Mouse (Mus musculus) thymus, postnatal 0 days (tissue): ENCODE measurements around the gene Cbfa2t2. TPM values are rescaled to one million over a fixed set of nuclear protein-coding genes. Genes with fewer than 3 reads are reported as not detected.
"Not testable (repeated sequence)": the region's sequence is repeated elsewhere in the genome, so short reads cannot be mapped to it uniquely, and the experiment has no call there.

Experiments used
- DNase-seq: peaks from one replicate; pipeline ENCODE4 v3.0.0-alpha.2; 2015; ENCODE audit warnings: low spot score
- polyA plus RNA-seq: library from polyadenylated mRNA; unstranded; fragments of >200 nt; fragmentation: Nextera tagmentation; extraction: Ambion mirVana; gene quantifications from 2 replicates; pipeline ENCODE4 v1.2.1, GENCODE M21; 2015

Cbfa2t2 gene
- polyA plus RNA-seq, 1 experiment from 2014 or later: 25.4 TPM

DNA sequence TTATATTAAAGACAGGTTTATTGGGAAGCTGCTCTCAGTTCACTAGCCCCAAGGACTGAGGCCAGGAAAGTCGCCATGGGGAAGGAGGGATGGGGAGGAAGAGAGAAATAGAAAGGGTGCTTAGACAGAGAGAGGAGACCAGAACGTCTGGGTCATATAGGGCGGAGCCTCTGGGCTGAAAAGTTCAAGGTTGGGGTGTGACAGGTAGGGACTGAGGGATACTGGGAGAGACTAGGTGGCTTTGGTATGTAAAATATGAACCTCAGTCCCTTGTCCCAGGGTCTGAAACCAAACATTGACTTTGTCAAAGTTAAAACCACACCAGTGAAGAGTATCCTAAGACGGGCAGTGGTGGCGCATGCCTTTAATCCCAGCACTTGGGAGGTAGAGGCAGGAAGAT lies 30.9 kb downstream of the Cbfa2t2 start:
- no peak for DNase-seq

DNA sequence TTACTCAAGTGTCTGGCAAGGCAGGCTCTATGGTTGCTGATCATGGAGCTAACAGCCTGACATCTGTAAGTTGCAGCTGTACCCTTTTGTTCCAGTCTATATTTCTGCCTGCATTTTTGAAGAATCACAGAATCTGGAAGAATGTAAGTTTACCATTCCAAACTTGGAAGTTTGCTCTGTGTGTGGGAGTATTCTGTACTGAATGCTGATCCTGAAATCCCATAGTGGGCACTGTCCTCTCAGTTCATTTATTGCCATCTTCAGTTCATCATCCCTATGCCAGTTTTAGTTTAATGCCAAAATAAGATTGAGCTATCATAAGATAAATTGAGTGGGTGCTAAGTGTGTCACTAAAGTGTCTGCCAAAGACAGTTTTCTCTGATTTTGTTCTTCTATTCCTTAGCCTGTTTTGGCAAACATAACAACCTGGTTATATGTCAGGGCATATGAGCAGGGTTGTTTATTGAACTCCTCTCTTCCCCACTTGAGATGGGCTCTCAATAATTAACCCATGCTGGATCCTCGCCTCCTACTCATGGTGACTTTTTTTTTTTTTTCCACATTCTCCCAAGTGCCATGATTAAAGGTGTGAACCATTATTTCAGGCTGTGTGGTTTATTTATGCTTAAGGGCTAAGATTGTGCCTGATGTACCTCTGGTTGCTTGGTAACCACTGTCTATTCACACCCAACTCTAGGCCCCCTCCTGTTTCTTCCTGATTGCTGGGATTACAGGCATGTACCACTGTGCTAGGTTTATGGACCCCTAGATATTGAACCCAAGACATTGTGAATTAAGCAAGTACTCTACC lies 38.2 kb downstream of the Cbfa2t2 start:
- DNase-seq: no peak

DNA sequence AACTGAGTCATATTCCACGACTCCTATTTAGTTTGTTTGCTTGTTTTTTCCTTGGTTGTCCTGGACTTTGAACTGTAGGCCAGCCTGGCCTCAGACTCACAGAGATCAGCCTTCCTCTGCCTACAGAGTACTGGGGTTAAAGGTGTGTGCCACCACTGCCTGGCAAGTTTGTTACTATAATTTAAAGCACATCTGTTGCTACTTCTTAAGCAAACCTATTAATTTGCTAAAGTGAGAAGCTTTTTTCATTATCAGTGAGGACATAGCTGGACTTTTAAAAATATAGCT lies 38.7 kb downstream of the Cbfa2t2 start:
- DNase-seq: no peak

DNA sequence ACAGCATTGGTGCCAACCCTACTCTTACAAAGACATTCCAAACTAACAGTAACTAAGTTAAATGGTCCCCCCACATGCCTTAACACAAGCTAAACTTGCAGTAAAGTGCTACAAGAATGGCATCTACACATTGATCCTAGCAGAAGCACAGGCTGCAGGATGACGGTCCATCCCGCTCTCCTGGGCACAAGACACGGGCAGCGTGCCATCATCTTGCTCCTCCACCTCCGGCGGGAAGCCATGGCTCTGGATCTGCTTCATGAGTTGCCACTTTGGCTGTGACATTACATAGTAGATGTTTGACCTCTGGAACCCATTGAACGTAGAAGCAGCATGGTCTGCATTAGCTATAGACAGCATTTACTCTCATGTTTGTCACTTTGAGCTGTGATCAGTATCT lies 39.6 kb downstream of the Cbfa2t2 start:
- DNase-seq: no peak

DNA sequence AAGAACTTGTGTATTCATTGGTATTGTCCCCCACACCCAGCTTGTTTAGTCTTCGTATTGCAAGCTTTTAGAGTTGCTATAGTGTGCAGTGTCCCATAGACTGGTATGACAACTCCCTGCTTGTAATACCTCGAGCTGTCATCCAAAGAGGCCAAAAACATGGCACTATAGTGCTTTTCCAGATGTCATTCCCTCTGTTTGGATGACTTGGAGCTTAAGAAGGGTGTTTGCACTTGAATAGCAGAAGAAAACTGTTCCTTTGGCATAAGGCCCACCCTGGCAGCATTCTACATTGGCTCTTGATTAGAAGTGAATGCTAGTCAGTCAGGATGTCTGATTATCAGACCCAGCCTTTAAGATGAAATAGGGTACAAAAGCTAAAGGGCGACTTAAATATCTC lies 40.7 kb downstream of the Cbfa2t2 start:
- DNase-seq: no peak

DNA sequence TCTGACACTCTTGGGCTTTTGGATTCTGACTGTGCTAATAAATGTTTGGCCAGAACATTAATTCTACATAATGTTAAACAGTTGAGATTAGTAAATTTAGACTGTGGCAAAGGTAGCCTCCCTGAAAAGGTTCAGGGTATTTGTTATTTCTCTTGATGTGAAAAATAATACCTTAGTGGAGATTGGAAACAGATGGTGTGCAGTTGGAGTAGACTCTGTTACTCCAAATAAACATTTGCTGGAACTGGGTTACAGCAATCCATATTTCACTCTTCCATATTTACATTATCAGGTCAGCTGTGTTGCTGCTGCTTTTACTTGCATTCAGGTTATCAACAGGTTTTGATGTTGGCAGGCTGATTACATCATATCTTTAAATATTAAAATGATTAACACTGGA lies 55.5 kb downstream of the Cbfa2t2 start:
- no peak for DNase-seq

DNA sequence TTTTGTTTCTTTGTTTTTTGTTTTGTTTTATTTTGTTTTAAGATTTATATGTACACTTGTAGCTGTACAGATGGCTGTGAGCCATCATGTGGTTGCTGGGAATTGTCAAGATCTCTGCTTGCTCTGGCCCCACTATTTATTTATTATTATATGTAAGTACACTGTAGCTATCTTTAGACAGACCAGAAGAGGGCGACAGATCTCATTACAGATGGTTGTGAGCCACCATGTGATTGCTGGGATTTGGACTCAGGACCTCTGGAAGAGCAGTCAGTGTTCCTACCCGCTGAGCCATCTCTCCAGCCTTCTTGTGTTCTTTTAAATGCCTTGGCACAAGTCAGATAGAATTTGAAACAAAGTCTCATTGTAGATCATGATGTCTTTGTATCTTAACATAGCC lies 57.3 kb downstream of the Cbfa2t2 start:
- DNase-seq: not testable (repeated sequence)

DNA sequence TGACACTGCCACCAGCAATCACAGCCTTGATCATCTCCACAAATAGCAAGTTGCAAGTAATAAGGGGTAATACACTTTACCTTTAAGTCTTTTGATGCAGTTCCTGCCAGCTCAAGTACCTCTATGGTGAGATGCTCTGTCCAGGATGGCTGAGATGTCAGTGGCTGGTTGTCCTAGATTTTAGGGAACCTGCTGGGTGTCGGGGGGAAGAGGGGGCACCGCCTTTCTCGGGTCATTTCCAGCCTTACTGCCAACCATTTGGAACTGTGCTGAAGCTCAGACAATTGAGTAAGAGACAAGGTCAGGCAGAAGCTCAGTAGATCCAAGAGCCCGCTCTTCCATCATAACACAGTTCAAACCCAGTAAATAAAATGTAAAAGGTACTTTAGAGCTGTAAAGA lies 58.7 kb downstream of the Cbfa2t2 start:
- no peak for DNase-seq

DNA sequence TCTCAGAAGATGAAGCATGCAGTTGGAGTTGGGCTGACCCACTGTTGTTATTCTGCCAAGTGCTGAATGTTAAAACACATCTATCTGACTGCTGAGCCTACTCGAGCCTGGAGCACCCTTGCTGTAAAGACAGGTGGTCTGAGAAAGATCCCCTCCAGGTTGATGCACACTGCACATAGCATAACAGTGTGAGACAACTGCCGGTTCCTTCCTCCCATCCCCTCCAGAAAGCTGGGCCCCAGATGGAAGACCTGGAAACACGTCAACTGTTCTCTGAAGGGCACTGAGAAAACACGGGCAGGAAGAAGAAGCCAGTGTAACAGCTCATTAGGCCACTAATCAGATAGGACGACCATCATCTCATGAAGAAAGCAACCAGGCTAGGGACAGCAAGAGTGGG lies 62.3 kb downstream of the Cbfa2t2 start:
- no peak for DNase-seq

DNA sequence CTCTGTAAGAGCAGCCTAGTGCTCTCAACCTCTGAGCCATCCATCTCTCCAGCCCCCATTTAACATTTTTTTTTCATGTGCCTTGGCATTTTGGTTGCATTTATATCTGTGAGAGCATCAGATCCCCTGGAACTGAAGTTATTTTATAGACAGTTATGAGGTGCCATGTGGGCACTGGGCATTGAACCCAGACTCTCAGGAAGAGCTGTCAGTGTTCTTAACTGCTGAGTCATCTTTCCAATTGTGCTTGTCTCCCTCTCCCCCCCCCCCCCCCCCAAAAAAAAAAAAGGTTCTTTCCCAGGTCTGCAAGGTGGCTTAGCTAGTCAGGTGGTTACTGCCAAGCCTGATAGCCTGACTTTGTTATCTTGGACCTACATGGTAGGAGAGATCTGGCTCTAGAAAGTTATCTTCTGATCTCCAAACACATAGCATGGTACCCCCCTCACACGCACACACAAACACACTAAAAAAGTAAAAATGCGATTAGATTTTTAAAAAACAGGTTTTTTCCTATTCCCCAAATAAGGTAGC lies 63.5 kb downstream of the Cbfa2t2 start:
- DNase-seq: no peak

DNA sequence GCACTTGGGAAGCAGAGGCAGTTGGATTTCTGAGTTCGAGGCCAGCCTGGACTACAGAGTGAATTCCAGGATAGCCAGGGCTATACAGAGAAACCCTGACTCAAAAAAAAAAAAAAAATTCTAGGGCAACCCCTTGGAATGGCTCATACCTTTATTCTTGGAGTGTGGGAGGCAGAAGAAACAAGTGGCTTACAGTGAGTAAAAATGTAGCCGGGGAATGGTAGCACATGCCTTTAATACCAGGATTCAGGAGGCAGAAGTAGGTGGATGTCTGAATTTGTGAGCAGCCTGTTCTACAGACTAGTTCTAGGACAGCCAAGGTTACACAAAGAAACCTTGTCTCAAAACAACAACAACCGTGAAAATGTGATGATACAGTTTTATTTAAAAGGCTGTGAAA lies 64.5 kb downstream of the Cbfa2t2 start:
- no peak for DNase-seq

DNA sequence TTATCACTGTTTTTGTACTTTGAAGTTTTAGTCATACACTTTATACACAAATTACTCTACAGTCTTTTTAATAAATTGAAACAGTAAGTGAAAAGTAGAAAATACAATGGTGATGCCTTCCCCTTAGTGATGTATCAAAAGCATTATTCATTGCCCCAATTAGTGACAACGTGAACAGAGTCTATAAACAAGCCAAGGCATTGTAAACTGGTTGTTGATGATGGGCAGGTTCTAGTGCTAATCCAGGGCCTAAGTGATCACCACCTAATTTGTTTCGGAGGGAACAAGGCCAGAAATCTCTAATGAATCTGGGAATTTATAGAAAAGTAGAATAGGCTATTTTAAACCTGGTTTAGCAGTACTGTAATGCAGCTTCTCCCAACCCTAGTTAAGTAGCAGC lies 70.8 kb downstream of the Cbfa2t2 start:
- no peak for DNase-seq

DNA sequence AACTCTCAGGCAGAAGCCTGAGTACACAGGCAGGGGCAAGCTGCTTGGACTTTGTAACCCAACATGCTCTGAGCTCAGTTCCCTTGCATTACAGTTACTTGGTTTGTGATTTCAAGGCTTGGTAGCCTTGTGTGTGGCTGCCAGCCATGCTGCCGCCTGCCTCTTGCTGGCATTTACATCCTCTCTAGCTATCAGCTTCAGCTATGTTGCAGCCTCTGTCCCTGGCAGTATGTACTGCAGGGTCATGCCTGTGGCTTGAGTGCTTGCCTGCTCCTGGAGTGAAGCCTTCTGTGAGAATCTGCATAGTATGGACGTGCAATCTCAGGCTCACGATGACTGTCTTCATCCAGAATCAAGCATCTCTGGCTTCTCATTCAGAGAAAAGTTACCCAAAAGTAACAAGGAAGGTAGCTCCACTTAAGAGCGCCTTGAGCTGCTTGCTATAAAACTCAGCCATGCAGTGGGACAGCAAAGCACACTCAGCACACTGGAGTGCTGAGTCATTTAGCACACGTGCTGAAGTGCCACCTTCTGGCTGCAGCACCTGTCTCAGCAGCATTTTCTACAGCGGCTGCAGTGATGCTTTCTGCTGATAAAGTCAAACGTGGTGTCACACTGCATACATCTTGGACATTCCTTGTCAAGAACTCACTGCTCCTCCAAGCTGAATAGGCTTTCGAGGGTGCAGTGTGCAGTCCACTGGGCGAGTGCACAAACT lies 71.4 kb downstream of the Cbfa2t2 start:
- peak; percentile 32 for DNase-seq

DNA sequence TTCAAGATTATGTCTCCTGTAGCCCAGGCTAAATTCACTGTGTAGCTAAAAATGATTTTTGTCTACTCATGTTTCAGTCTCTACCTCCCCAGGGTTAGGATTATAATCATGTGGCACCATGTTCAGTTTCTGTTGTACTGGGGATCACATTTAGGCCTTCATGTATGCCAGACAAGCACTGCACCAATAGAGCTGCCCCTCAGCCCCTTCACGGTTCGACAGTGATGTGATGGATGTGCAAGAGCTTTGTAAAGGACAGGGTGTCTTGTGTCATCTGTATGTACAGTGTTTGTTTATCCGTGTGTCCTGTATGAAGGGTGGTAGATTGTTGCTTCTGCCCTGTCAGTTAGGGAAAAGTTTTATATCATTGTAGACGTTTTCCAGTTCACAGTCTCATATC lies 72.2 kb downstream of the Cbfa2t2 start:
- DNase-seq: no peak

DNA sequence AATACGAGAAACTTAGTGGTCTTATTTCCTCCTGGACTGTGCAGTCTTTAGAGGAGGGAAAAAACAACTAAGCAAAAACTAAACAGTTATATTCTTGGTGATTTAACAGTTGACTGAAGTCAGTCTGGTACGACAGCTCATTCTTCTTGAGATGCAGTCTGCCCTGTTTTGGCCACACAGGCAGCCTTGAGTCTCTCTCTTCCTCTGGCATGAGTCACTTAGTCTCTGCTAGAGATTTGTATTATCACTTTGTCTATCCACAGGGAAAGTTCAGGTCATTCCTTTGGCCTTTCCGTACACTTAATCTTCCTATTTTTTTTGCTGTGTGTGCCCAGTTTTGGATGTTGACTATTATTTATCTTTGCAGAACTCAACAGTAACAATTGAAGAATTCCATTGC lies 73.9 kb downstream of the Cbfa2t2 start:
- DNase-seq: no peak

DNA sequence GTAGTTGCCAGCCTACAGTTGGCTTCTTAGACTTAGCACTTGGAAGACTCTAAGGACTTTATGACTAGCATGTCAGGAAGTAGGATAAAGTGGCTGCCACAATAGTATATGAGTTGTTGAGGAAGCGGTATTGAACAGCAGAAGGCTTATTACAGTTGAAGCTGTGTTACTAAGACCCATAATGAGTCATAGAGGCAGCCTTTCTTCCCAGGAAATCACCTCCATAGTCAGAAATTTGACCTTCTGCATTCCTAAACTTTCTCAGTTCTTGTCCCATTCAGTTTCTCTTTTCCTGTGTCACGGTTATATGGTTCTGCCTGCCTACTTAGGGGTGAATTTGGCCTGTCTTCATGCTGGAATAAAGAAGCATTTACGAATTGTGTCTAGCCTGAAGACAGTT lies 80.7 kb downstream of the Cbfa2t2 start:
- no peak for DNase-seq

DNA sequence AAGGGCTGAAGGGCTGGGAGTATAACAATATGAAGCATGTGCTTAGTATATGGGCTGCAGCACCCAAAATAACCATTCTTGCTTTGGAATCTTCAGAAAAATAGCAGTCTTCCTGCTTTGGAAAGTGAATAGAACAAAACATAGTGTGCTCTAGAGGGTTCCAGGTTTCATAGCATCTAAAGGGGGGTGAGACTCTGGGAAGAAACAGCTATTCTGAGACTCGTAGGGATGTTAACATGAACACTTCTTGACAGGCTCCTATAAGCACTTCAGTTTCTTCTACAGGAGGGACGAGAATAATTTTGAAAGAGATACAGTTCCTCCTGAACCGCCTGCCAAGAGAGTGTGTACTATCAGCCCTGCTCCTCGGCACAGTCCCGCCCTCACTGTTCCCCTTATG lies 81.1 kb downstream of the Cbfa2t2 start:
- DNase-seq: no peak

DNA sequence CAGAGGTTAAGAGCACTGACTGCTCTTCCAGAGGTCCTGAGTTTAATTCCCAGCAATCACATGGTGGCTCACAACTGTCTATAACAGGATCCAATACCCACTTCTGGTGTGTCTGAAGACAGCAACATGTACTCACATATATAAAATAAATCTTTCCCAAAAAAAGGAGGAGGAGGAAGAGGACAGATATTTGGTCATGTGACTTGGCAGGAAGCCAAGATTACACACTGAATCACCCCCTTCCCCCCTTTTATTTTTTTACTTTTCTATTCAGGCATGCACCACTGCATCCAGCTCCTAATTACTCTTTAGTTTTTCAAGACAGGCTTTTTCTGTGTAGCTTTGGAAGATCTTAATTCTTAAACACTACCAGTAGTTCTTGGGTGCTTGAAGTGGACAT lies 85.2 kb downstream of the Cbfa2t2 start:
- DNase-seq: no peak

DNA sequence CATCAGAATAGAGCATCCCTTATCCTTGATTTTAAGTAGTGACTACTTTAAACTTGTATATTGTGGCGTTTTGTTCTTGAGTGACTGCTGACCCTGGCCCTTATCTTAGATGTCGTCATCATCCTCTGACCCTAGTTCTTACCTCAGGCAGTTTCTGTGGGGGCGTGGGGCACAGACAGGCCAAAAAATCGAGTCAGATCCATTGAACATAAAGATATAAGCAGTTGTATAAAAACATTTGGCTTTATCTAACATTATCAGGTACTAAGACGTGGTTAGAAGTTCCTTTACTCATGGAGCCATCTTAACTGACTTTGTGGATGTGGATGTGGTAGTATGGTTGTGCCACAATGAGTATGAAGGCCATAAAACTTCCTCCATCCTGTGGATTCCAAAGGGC lies 86.1 kb downstream of the Cbfa2t2 start:
- DNase-seq: no peak

DNA sequence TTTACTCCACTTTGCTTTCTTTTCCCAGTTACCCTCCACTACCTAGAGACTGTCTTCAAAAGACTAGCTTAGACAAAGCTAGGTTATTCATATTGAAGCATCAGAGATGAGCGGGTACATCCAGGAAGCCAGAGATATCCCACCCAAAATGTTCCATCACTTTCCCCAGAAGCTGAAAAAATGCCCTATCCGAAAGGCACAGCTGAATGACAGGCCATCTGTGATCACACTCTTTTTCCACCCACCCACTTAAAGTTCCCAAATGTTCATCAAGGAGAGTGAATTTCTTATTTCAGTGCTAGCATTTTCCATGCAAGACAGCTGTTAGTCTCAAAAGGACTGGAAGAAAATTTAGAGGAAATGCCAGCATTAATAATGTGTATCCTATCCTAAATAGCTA lies 89.0 kb downstream of the Cbfa2t2 start:
- DNase-seq: no peak

DNA sequence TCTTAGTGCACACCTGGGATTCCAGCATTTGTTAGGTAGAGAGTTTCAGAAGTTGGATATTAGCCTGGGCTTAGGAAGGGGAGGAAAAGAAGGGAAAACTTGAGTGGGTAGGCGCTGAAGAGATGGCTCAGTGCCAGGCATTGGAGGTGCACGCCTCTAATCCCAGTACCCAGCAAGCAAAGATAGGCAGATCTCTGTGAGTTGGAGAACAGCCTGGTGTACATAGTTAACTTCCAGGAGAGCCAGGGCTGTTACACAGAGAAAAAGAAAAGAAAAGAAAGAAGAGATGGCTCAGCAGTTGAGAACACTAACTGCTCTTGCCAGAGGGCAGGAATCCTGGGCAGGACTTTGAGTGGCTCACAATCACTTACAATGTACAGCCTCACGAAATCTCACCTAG lies 90.2 kb downstream of the Cbfa2t2 start:
- no peak for DNase-seq

DNA sequence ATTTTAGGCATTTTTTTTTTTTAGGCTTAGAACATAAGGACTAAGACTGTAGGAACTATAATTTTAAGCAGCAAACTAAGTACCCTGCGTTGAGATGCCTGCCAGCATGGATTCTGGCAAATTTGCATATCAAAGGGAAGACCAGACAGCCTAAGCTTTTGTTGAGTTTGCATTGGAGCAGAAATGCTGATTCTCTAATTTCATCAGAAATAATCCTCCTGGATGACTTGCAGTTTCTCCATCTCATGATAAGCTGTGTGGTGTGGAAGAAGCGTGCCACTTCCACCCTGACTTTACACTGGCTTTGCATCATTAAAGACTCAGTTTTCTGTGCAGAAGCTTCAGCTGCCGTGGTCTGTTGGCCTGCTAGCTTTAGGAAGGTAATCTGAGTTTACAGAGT lies 96.6 kb downstream of the Cbfa2t2 start:
- no peak for DNase-seq

DNA sequence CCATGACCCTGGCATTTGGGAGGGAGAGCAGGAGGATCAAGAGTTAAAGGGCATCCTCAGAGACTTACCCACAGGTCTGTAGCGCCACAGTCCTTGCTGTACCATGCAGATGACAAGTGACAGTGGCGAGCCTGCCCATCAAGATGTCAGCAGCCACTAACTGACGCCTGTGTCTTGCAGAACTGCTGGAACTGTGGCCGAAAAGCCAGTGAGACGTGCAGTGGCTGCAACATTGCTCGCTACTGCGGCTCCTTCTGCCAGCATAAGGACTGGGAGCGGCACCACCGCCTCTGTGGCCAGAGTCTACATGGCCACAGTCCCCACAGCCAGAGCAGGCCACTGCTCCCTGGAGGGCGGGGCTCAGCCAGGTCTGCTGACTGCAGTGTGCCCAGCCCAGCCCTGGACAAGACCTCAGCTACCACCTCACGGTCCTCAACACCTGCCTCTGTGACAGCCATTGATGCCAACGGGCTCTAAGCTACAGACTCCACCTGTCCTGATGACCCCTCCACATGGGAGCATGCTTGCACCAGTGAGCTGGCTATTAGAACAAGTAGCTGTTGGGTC lies 98.5 kb downstream of the Cbfa2t2 start:
- no peak for DNase-seq
